Mouse (Mus musculus): ENCODE measurements around the gene Mc3r.

GRCm38 (mm10) chr2:172274662-172275061 lies 26.4 kb downstream of the Mc3r start:
- TF ChIP-seq CTCF (IDR thresholded peaks at IDR 0.05; ENCODE audit: borderline replicate concordance, insufficient read depth, low read length) (no peak), POLR2A (IDR thresholded peaks at IDR 0.05; ENCODE audit: low read depth, low read length) (no peak)
